Mouse (Mus musculus): ENCODE measurements at regions not wholly inside any gene's neighbourhood (a gene's known extent, or its start where the extent isn't known, plus 50 kb on each side); places are given as distances from the start of the nearest gene placed in this dataset.
A peak's percentile ranks its signal among the peaks of the same experiment; 100 is the strongest.

DNA sequence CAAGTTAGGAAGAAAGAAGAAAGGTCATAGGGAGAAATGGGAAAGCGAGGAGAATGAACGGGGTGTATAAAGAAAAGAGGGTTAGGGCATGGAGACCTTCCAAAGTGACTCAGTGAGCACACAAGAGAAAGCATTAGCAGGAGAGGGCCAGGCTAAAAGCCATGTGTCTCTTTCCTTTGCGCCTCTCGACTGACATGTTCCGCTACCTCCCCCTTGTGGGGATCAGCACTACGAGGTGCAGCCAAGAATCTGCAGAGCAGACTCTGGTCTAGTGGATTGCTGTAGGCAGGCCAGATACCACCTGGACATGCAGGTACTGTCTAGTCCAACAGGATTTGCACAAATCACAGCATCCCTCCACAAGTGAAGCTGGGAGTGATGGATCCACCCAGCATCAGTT lies 54.0 kb downstream of the Kcna5 start:
- DNase-seq (ENCODE audit: low read depth in 1 of 2, low spot score in 2 of 2), result no peak

DNA sequence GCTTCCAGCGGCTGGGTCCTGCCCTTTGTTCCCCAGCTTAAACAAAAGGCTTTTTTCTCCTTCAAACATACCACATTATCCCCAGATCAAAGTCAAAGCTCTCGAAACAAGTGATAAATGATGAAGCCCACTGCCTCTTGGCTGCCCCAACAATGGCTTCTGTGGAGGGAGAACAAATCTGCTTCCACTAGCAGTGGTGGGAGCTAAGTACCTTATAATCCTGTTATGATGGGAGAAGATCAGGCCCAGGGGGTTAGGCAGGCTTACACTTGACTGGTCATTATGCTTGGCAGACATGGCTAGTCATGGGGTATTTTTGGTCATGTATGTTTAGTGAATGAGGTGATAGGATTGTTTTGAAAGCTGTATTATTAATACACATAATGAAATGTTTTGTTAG lies 57.7 kb downstream of the Kcna5 start:
- no peak for DNase-seq (ENCODE audit: low read depth in 1 of 2, low spot score in 2 of 2)

DNA sequence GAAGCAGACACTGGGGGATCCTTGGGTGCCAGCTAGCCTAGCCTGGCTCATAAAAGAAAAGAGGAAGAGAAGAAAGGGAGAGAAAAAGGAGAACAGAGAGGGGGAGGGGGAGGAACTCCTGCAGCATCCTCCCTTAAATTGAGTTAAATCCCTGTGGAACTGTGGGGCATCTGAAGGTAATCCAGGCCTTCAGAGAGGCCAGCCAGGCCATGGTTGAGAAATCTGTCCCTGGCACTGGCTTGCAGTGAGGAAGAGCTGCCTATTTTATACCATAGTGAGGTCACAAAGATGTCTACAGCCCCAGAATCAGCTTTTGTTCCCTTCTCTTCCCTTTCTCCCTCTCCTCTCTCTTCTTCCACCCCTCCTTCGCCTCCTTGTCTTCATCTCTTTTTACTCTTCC lies 58.5 kb downstream of the Kcna5 start:
- no peak for DNase-seq (ENCODE audit: low read depth in 1 of 2, low spot score in 2 of 2)

DNA sequence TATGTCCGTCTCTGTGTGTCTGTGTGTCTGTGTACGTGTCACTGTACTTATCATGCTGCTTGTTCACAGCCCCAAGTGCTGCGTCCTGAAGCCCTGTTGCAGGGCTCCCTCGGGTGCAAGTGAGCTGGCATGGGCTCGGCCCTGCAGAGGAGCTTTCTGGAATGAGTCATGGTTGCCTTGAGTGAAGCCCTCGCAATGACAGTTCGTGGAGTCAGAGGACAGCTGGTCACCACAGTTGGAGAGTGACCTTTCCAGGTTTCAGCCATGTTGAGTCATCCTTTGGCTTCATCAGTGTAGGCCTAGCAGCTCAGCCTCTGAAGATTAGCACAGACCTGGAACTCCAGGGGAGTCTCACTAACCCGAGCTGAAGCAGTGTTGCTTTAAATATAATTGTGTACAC lies 59.7 kb downstream of the Kcna5 start:
- DNase-seq (ENCODE audit: low read depth in 1 of 2, low spot score in 2 of 2), result no peak

DNA sequence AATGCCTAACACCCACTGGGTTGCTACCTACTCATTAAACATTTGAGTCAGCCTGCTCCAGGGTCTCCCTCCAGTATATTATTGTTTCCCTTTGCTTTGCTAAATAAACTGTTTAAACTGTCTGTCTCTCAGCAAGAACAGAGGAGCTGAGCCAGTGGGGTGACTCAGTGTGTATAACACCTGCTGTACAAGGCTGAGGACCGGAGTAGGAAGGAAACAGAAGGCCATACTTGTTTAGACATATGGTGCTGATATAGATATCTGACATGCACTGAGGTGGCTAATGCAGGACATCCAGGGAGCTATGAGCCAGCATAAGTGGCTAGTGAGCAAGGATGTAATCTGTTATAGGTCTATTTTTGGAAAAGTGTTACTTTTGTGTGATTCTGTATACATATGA lies 81.5 kb downstream of the Kcna5 start:
- DNase-seq (ENCODE audit: low read depth in 1 of 2, low spot score in 2 of 2), result no peak

DNA sequence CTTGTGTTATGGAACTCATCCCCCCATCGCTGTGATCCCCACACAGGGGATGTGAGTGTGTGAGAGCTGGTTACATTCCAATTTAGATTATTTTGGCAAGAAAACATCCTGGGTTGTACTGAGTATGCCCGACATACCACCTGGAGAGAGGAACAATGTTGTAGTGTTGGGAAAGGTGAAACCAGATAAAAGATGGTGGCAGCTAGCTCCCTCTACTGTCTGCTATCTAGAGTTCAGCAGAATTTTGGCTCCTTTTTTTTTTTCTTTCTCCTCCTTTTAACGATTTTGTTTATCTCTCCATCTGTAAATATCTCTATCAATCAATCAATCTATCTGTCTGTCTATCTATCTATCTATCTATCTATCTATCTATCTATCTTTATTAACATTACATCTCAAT lies 89.7 kb downstream of the Kcna5 start:
- no peak for DNase-seq (ENCODE audit: low read depth in 1 of 2, low spot score in 2 of 2)

DNA sequence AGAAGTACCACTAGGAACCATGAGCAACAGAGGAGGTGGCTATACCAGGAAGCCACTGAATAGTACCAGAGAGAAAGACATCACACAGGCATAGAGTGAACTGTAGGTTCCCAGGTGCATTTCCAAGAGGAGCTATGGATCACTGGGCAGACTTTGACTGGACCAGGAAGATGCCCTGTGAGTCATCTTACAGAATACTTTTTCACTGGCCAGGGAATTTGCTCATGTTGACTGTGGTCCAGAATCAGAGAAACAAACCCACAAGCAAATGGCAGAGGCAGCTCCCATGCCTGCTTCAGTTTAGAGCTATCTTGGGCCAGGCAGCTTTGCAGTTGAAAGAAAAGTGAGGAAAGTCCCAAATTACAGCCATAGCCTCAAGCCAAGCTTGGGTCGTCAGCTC lies 95.0 kb downstream of the Kcna5 start:
- no peak for DNase-seq (ENCODE audit: low read depth in 1 of 2, low spot score in 2 of 2)

DNA sequence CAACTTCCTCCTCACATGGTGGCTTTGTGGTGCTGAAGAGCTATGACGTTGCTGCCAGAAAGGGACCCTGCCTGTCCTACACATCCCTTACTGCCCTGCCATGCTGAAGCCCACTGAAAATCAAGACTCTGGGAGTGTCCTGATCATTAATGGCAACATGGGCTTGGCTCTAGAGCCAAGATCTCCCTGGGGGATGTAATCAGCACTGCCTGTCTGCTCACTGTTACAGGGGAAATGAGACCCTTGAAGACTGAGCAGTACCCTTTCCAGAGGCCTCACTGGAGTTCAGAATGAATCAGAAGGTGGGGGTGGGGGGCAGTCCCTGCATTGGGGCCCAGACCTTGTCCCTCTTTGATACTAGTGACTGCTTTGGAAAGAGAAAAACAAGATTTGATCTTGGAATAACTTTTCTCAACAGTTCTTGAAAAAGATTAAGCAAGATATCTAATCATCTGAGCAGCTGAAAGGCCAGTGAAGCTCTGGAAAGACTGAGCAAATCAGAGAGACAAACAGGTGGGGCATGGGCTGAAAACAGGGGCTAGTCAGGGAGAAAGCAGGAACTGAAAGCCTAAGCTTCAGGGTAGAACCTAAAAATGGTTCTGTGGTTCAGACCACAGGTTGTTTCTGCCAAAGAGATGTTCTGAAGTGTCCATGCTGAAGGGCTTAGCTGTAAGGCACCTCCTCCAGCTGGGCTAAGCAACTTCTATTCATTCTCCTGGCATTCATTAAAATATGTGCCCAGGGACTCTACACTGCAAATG lies 97.1 kb downstream of the Kcna5 start:
- no peak for DNase-seq (ENCODE audit: low read depth in 1 of 2, low spot score in 2 of 2)

DNA sequence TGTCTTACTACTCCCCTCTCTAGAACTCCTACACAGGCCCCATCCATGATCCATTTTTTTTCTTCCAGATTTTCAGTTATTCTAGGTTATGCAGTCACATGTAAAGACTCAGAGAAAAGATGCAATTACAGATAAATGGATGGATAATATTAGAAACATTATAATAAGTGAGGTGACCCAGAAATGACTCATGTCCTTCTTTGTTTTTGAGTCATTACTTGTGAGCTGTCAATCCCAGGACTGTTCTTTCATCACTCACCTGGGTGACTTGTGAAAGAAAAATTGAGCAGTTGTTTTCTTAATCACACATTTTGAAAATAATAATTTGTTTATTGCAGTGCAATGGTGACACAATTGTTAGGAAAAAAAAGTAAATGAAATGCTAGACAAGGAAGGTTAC lies 108.0 kb downstream of the Kcna5 start:
- no peak for DNase-seq (ENCODE audit: low read depth in 1 of 2, low spot score in 2 of 2)

DNA sequence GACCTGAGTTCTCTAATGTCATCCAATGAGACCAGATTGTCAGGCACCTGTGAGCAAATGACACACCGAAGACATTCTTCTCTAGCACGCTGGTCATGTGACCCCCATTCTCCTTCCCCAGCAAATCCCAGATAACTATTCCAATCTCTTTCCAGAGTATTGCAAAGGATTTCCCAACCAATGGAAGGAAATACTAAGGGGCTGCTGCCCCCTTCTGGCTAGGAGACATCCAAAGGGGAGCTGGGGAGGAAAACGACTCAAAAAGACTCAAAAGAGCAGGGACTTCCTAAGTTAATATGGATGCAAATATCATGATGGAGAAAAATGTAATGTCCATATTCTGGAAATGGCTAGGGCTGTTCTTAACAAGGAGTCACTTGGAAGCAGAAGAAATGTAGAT lies 129.5 kb downstream of the Kcna5 start:
- DNase-seq (ENCODE audit: low read depth in 1 of 2, low spot score in 2 of 2), result no peak

DNA sequence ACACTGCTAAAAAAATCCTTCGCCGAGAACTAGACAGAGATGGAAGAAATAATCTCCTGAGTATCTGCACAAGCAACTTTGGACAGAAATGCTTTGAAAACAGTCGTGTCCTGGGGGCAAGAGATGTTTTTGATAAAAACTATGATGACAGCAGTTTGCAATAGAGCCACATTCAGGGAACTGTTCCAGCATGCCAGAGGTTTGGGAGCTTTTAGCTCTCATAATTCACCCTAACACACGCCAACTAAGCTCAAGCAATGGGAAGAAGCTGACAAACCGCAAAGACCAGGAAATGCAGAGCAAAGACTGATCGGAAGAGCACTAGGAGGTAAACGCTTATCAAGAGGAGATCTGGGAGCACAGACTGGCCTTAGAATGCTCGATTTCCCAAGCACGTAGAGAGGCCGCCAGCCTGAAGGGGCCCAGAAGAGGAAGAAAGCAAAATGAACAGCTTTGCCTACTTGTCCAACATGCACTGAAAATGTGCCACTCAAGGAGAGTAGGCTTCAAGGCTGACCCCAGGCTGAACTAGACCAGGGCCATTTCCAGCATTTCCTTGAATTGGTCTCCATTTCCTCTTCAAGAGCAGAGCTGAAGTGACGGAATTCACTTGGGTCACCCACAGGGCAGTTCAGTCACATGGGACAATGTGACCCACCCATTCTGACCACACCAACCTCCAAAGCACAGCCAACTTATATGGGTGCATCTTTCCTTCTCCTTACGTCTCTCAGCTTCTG lies 130.7 kb downstream of the Kcna5 start:
- DNase-seq (ENCODE audit: low read depth in 1 of 2, low spot score in 2 of 2), result peak in 1 of 2 experiments; percentile 3

DNA sequence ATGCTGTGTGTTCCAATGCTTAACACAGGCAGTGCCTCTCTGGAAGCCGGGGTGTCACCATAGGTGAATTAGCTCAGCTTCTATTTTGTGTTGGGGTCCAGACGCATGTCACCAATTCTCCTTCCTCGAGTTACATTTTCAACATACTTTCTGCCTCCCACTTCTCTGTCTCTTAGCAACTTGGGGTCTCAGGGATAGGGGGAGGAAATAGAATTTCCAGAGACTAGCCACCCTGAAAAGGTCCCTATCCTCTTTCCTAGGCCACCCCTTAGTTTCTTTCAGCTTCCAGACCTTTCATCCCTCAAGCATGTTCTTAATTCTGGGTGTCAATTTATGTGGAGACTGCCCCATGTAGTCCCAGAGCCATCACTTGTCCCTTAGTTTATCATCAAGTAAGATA lies 135.6 kb downstream of the Kcna5 start:
- no peak for DNase-seq (ENCODE audit: low read depth in 1 of 2, low spot score in 2 of 2)

DNA sequence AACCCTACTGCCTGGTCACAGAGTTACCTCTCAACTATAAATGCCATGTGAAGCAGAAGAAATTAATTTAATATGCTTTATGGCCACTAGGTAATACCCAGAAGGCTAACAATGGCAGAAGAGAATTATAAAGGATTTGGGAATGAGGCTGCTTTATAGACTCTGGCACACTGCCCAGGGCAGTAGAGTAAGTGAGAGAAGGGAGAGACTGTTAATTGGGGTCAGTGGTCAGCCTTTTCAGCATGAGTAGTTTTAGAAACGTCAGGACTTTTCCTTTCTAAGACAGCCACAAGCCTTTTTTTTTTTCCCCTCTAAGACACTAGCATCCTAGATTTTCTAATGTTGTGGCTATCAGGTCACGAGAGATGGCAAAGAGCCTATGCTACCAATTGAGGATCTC lies 136.6 kb downstream of the Kcna5 start:
- DNase-seq (ENCODE audit: low read depth in 1 of 2, low spot score in 2 of 2), result no peak

DNA sequence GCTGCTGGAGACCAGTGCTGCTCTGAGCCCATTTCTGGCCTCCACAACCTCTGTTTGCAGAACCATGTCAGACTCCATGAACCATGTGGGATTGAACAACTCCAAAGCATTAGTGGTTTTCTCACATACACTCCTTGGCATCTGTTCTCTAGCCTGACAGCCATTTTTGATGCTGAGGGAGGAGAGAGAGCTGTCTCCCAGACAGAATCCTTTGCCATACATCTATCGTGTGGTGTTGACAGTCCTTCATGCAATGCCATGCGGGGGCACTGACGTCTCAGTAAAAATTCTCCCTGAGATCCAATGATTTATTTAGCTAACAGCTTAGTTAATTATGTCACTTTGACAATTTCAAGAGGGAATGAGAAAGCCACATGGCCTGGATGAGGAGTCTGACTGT lies 140.2 kb downstream of the Kcna5 start:
- DNase-seq (ENCODE audit: low read depth in 1 of 2, low spot score in 2 of 2), result no peak

DNA sequence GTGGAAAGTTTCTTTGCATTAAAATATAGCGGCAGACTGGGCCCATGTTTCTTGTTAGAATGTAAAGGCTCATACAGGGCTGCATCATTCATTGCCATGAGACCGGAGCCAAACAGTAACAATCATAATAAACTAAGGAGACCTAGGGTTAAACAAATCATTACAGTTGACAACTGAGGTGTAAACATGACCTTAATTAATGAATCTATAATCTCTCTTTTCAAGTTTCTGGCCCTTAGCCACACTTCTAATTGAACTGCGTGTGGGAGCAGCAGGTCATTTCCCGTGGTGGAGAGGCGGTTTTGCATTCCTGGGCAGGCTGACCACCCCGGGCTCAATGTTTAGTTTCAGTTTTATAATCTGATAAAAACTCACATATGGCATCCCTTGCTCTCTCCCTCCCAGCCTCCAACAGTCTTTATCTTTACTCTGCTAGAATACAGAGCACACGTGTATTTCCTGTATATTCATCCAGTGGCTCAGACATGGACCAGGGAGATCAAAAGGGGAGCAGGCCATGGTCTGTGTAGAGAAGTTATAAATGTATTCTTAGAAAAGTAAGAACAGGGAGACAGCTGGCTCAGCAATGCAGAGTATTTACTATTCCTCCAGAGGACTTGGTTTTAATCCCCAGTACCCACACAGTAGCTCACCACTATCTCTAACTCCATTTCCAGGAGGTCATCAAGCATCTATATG lies 141.0 kb downstream of the Kcna5 start:
- no peak for DNase-seq (ENCODE audit: low read depth in 1 of 2, low spot score in 2 of 2)

DNA sequence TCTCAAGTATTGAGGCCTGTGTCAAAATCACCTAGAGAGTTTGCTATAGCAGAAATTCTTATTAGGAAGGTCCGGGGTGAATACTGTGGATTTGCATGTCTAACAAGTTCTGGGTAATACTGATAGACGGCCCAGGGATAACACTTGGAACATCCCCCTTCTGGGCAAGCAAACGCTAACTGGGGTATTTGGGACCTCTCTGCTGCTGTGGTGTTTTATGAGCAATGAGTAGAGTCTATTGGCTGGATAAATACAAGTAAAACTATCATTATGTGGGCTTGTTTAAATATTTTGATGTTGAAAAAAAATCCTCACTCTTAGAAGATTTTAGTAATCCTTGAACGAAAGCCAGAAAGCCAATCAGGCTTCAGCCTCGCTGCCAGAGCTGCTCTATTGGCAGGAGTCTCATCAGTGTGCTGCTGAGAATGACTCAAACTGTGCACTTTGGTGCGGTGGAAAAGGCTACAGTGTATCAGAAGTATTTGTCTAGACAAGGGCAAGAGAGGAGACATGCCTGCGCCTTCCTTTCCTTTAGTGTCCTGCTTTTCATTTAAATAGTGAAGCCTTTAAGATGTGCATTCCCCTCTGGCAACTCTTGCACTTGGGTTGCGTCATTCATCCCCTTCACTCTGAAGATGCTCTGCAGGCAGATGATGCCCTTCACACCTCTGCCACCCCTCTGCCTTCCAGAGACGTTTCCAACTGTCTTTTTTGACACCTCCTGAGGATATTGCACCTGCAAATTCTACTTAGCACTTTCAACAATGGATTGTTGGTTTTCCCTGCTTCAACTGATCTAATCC lies 150.8 kb downstream of the Kcna5 start:
- no peak for DNase-seq (ENCODE audit: low read depth in 1 of 2, low spot score in 2 of 2)

DNA sequence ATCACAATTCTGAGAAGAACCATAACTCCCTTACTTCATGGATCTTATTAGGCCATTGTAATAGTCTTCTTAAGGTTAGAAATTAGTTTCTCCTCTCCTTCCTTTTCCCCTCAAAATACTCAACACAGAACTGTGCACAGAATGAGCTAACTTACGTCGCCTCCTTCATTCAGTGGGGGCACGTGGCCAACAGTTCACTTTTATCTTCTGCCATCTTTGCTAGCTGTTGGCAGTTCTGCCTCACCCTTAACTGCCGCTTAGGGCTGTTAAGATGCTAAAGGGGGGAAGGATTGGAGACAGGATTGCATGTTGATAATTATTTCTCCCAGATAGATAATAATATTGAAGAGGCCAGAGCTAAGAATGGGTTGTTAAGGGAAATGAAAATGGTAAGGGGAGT lies 158.0 kb downstream of the Kcna5 start:
- DNase-seq (ENCODE audit: low read depth in 1 of 2, low spot score in 2 of 2), result no peak

DNA sequence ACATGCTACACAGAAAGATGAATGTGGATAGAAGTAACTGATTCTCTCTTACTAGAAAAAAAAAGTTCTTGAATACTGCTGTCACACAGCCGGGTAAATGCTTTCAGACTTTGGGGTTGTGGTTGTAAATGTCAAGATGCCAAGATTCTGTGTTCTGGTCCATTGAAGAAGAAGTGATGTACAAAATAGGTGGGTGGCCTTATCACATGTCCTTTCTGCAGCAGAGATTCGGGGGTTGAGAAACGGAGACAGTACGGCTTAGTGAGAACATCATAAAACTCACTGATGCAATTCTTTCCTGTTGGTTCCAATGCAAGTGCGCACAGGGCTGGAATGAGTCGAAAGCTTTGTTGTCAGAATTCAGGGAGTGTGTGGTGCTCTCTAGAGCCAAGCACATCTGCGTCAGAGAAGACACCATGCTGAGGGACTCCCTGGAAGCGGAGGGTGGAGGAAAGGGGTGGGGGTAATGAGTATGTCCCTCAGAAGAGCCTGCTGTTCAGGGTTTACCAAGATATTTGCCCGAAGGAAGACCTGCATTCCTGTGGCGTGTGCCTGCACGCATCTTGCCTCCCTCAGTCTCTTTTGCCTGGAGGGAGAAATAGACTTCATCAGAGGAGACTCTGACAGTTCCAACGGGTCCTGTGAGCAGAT lies 160.1 kb downstream of the Kcna5 start:
- DNase-seq (ENCODE audit: low read depth in 1 of 2, low spot score in 2 of 2), result no peak

DNA sequence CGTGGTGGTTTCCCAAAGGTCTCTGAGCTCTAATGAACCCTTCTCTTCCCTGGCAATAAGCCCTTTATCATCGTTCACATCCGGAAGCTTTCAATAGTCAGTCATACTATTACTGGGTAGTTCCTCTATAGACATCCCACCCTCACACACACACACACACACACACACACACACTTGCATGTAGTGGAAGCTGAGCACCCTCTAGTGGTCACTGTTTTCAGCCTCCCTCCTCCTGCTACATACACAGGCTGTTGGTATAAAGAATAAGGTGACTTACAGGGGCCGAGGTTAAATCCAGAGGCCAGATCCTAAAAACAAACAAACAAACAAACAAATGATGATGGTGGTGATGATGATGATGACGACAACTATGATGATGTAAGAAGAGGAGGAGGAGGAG lies 163.2 kb downstream of the Kcna5 start:
- DNase-seq (ENCODE audit: low read depth in 1 of 2, low spot score in 2 of 2), result no peak

DNA sequence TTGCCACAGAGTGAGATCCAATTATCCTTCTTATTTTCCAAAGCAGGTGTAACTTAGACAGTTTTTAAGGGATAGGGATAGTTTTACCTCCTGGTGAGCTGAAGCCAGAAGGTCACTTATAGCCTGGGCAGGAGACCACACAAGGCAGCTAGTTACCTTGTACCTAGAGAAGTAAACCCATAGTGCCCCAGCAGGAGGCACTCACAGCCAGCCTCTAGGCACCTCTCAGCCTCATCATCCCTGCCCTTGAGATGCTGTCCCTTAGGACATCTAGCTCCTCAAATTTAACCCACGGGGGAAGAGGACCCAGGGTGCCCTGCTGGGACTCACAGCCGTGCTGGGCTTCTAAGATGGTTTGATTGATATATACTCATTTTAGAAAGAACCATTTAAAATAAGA lies 163.7 kb downstream of the Kcna5 start:
- no peak for DNase-seq (ENCODE audit: low read depth in 1 of 2, low spot score in 2 of 2)

DNA sequence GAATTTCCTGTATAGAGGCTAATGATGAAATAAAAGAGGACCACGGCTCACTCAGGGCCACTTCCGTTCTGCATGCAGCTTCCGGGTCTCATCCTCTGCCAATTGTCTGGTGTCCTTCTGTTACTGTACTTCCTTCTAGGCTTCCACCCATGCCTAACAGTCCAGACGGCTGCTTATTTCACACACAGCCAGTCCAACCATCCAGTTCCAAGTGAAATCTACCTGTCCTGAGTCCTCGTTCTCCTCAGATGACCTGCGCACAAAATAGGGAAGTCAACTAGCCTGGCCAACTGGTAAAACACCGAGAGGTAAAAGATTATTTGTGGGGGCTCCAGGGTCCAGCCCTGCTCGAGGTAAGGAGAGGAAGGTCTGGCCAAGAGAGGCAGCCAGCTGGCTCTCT lies 169.7 kb downstream of the Kcna5 start:
- no peak for DNase-seq (ENCODE audit: low read depth in 1 of 2, low spot score in 2 of 2)
